Mouse (Mus musculus): ENCODE measurements at regions not wholly inside any gene's neighbourhood (a gene's known extent, or its start where the extent isn't known, plus 50 kb on each side); places are given as distances from the start of the nearest gene placed in this dataset.

DNA sequence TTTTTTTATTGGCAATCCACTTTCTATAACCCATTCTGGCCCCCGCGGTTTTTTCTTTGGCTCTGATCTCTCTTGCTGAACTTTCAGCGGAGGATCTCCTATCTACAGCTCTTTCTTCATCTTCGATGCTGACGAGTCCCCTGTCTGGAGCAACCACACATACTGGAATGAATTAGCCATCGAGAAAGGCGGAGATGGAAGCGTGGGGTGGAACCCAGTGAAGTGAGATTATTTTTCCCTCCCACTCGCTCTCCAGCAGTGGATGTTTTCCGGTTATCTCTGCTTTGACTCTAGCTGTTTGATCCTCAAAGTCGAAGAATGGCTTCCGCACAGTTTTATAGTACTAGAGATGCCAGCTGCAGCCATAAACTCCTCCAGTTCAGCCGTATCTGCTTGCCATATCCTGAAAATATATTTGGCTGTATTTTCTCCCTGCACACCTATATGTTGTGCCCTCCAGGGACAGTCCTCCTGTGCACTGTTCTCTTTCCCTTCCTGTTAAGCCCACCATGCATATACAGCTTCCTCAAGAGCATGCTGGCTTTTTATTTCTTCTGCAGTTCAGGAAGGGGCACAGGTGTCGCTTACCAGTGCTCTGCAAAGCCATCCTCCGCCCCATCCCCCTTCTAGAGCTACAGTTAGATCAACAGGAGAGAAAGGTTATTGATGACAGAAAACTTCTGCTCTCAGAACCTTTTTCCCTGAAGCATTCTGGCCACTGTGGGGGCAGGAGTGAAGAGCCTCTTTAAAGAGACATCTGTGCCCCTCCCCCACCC lies 284.3 kb upstream of the Gadl1 start:
- no peak for DNase-seq

DNA sequence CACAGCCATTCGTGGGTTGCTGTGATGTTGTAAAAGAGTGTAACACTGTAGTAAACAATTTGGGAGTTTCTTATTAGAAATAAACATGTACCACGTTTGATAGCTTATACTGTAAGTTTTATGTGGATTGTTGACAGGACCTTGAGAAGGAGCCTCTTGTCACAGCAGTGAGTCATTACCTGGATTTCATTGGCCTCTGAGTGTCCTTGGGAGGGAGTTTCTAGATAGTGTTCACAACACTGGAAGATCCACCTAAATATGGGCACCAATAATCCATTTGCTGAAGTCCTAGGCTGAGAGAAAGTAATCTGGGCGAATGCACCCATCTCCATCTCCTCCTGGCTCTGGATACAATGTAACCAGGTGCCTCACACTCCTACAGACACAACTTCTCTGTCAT lies 281.7 kb upstream of the Gadl1 start:
- no peak for DNase-seq

DNA sequence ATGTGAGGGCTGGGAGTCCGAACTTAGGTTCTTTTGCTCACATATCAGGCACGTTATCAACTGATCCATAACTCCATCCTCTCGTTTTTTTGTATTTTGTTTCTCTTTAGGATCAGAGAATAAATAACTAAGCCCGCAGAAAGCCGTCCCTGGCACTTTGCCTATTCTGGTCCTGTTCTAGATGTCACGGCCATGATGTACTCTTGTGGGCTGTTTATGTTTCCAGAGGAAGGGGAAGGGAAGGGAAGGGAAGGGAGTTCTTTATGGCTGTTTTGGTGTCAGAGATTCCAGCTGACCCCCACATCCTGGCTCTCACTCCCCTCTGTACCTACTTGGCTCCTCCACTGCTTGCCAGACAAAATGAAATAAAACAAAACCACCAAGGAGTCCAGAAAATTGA lies 272.1 kb upstream of the Gadl1 start:
- peak; percentile 62 for DNase-seq

DNA sequence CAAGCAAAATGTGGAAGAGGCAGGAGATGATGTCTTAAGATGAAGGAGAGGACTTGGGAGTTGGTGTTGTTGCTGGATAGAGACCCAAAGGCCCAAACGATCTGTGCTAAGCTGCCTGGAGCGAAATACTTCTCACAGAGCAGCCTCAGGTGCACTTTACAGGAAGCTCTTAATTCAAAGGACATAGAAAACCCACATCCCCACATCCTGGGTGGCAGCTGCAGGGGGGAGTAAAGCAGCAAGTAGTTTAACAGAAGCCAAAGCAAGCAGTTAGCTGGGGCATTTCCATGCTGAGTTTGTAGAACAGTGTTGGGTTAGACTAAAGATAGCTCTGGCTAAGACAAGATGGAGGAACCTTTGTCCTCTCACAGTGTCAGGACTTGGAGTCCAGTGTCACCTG lies 268.5 kb upstream of the Gadl1 start:
- DNase-seq, result no peak

DNA sequence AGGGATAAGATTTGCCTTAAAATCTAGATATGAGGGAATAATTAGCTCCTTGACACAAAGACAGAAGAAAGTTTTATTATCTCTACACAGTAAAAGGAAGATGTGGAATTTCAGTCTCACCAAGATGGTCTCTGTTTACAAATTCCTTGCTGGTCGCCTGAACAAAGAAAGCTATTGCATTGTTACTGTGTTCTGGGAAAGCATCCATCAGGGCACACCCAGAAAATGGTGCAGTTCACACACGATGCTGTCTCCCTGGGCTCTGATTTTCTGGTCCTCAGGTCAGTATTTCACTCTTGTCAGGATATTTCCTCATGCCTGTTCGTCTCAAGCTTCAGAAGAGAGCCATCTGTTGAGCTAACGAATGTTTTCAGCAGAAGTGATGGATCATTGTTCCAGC lies 267.2 kb upstream of the Gadl1 start:
- peak; percentile 23 for DNase-seq

DNA sequence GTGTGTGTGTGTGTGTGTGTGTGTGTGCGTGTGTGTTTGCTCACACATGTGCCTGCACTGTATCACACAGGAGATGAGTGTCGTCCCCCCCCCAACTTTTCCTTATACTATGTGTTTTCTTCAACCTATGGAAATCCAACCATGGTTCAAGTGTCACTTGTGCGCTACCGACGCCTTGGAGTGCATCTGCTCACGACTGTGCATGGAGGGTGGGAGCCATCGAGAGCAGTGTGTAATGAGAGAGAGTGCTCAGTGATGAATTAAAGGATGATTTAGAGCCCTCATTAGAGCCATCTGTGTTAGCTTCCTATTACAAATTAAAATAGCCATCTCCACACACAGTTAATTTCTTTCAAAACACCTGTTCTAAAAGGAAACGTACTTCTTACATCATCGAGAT lies 264.3 kb upstream of the Gadl1 start:
- DNase-seq, result no peak

DNA sequence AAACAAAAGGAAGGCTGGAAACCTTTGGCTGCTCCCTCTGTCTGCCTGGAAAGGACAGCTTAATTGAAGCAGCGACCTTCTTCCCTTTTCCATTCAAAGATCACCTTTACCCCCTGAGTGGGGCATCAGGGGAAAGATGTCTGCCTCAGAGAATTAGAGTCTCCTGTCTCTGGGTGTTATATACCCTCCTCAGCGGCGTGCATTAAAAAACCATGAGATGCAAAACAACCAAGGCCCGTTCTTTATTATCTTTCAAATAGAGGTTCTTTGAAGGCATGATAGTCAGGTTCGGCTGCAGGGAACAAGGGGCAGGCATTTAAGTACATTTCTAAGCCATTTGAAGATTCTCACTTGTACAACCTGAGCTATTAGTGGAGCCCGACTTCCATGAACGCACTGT lies 263.0 kb upstream of the Gadl1 start:
- no peak for DNase-seq

DNA sequence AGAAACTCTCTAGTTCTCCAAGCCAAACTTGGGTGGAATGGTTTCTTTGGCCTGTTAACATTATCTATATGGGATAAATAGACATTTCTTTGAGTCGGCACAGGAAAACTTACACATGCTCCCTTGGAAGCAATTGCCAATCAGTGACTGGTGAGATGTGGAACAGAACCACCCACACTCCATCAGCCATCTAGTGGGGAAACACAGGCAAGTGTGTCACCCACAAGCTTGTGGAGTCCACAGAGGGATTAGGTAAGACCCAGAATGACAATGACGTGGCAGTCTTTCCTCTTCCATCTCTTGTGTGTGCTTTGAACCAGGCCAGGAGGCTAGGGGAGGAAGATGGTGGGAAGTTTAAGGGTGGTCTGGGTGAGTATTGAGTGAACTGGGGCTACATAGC lies 257.5 kb upstream of the Gadl1 start:
- no peak for DNase-seq

DNA sequence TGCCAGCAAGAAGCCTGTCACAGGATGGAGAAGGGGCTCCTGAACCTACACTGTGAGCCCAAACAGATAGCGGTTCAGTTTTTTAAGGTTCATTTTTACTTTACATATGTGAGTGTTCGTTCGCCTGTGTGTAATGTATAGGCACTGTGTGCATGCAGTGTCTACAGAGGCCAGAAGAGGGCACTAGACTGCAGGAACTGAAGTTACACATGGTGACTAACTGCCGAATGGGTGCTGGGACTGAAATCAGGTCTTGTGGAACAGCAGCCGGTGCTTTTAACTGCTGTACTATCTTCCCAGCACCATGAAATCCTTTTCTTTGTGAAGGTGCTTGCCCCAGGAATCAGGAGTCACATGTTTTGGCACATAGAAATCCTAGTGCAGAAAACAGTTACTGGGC lies 256.1 kb upstream of the Gadl1 start:
- no peak for DNase-seq

DNA sequence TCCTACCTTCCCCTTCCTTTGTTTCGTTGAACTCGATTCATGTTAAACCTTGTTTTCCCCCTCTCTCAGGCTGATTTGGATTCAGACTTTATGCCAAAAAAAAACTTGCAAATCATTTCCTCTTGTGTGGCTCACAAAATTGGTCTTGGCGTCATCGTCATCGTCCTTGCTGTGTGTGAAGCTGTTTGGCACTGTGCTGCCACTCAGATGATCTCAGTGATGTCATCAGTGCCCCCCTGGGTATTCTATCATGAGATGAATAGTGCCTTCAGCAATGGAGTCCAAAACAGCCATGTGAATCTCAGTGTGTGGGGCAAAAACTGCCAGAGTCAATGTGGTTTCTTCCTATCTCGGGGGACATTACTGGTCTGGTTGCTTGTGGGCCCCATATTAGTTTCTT lies 254.3 kb upstream of the Gadl1 start:
- no peak for DNase-seq

DNA sequence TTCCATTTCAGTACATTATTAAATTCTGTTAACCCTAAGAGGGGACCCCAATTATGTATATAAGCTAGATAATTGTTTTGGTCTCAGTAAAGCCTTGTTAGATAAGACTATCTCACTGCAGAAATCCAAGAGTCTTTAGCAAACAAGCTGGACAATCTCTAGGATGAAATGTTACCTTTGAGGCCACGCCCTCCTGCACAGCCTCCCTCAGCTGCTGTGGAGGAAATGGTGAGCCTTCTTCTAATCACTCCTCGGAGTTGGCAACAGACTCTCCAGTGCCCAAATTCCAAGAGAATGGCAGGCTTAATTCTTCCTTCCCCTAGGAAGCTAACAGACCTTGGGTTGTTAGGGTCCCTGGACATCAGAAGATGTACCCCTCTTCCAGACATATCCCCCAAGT lies 252.7 kb upstream of the Gadl1 start:
- no peak for DNase-seq

DNA sequence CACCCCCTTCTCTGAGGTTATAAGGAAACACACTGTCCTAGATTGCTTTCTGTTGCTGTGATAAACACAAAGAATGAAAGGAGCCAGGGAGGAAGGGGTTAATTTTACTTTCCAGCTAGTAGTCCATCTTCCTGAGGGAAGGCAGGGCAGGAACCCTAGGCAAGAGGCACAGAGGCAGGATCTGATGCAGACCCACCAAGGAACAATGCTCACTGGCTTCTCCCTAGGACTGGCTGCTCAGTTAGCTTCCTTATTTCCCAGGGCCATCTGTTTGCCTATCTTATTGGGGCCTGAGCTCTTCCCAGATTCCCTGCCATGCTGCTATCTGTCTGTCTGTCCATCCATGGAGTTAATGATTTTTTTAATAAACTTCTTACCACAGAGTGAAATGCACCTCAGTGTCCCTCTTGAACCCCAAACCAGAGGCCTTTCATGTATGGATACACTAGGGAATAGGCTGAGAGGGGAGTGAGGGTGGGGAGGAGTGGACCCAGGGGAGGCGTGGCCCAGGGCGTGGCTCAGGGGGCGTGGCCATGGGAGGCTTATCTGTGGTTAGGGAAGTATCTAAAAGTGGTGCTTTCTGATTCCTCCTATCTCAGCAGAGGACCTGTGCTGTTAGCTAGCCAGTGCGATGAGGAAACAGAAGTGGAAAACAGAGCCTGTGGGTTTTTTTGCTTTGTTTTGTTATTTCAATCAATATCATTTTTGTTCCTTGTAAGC lies 252.1 kb upstream of the Gadl1 start:
- no peak for DNase-seq

DNA sequence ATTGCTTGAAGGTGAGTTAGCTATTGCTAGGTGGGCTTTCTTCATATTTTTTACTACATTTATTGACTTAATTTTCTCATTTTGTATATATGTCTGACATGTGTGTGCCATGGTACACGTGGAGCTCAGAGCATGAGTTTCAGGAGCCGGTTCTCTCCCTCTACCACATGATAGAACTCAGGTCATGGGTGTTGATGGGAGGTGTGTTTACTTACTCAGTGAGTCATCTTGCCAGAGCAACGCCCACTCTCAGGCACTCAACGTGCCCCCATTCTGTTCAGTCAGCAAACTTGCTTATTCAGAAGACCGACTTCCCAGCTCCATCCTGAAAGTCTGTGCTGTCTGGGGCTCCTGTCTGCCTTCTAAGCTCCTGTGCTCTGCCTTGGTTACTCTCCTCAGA lies 250.8 kb upstream of the Gadl1 start:
- no peak for DNase-seq

DNA sequence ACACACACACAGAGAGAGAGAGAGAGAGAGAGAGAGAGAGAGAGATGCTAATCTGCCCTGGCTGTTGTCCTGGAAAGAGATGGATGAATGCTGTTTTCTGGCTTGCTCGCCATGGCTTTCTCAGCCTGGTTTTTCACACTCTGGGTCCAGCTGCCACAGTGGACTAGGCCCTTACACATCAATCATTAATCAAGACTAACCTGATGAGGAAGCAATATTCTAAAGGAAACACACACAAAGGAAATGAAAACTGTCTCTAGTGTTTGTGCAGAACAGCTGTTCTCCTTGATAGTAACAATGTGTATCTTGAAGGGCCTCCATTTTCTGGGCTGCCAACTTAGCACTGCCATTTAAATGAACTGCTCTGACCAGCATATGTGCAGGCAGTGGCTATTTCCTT lies 248.9 kb upstream of the Gadl1 start:
- DNase-seq, result no peak

DNA sequence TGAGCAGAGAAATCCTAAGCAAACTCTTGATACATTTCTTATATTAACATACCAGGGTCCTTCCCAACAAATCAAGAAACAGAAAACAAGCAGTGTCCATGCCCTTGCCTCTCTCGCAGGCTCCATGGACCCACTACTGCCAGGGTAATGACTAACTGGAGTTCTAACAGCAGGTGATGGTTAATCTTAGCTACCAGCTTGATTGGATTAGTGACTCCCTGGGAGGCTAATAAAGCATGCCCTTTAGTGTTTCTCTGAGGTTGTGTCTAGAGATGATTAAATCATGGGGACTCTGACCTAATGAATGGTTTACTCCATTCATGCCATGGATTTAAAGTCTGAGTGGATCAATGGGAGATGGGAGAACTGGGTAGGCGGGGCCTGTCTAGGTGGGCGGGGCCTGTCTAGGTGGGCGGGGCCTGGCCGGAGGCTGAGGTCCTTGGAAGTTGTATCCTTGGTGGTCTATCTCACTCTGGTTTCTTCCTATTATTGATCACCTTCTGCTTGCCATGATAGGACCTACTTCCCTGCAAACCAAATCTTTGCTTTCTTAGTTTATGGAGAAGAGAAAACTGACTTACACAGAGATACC lies 247.3 kb upstream of the Gadl1 start:
- no peak for DNase-seq

DNA sequence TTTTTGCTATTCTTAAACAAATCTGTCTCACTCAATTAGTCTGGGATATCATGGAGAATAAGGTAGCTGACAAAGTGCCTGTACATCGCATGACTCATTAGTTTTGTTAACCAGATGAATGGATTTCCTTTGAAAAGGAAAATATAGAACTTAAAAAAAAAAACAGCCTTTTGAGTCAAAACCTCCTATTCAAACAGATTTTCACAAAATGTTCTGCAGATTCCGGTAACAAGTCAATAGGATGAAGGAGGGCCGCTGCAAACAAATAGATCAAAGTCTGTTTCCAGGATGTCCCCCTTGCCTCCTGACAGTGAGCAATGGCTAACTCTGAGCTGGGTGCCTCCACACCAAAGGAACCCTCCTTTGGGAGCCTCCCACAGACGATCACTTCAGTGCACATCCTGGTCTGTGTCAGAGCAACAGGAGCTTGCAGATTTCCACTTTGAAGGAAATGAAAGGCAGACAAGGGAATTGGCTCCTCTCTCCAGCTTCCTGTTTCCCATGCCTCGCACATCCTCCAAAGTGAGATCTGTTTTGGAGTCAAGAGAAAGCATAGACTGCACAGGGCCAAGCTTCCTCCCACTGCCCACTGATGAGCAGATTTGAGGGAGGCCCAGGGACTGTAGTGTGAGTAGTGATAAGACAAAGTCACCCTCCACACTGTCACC lies 243.8 kb upstream of the Gadl1 start:
- DNase-seq, result peak; percentile 42

DNA sequence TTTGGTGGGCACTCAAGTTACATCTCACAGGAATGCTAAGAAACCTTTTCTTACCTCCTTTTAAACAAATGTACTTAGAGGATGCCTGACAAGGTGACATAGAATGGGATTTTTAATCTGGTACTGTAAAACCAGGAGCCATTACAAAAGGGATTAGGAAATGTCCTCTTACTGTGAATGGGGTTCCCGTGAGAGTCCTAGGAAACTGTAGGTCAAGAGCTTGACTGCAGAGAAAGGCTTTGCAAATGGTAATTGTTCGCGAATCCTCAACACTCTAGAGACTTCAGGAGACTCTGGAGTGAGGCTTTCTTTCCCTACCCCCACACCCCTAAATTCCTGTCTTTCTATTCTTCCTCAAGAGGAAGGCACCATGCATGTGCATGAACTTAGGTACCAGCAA lies 242.7 kb upstream of the Gadl1 start:
- DNase-seq, result no peak

DNA sequence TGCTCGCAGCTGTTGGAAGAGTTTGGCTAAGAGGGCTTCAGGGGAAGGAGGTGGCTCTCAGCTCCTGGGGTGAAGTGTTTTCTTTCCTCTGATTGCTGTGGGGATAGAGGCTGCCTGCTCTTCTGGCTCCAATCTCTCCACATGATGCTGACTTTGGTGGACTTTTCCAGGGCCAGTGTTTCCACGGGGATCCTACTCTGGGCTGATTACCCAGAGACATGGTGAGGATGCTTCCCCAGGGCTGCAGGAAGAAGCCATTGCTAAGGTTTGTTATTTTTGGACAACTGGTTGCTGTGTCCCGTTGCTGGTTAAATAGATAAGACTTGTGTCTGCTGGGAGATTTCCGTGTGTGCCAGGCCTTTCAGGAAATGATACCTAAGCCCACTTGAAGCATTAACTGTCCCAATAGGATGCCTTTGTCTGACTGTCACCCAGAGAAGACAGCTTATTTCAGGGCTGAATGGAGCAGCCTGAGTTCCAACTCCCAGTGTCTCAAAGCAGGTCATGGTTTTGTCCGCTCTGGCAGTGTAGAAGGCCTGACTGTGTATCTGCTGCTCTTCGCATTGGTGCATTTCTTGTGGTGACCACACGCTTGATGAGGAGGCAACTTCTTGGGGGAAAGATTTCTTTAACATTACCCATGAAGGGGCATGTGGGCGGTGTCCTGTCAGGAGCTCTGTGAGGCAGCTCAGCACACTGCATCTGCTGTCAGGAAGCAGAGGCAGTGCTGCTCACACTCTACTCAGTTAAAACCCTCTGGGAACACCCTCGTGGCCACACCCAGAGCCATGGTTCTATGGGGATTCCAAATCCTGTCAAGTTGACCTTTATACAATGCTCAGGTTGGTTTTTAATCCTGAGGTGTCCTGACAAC lies 228.3 kb upstream of the Gadl1 start:
- DNase-seq, result no peak

DNA sequence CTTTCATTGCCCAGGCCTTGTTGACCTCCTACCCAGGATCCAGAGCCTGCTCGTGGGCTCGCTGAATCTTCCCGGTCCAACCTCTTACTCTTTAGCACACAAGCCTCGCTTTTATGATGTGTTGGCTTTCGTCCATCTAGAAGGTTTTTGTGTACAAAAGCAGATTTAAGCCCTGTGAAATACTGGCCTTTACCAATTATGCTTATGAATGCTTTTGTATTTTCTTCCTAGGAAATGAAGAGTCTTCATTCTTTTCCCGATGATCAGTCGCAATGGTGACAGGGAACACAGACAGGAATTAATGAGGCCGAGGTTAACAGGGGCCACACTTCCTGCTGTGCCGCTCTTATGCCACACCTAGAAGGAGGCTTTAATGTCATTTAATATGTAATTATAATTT lies 227.4 kb upstream of the Gadl1 start:
- no peak for DNase-seq

DNA sequence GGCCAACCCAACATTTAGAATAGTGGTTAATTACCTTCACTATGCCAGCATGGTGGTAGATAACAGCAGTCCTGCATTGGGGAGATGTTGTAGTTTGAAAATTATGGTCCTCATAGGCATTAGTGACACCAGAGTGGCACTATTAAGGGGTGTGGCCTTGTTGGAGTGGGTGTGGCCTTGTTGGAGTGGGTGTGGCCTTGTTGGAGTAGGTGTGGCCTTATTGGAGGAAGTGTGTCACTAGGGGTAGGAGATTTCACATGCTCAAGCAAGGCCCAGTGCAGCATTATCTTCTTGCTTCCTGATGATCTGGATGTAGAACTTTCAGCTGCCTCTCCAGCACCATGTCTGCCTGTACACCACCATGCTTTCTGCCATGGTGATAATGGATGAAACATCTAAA lies 225.3 kb upstream of the Gadl1 start:
- DNase-seq, result no peak

DNA sequence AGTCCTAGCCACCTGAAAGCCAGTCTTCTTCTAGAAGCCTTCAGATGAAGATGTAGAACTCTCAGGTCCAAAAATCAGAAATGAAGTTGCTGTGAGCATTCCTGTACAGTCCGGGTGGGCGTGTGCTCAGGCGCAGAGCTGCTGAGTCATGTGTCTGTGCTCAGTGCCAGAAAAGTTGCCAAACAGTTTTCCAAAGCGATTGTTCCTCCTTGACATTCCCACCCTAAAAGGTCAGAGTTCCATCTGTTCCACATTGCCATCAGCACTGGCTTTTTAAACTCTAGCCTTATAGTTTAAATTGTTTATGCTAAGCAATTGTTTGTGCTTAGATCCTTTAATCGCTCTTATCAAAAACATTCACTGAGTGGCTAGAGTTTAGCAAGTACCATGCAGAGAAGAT lies 222.7 kb upstream of the Gadl1 start:
- DNase-seq, result peak; percentile 42

DNA sequence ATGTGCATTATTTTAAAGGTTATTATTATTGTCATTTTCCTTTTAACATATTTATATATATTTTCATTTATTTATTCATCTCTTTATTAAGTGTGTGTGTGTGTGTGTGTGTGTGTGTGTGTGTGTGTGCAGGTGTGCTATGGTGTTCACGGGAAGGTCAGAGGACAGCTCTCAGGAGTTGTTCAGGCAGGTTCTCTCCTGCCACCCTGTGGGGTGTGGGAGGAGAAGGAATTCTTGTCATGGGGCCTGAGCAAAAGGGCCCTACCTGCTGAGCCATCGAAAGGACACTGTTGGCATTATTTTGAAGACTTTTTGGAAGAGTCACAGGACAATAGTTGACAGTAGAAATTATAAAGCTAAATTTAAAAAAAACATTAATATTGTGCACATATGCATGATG lies 216.4 kb upstream of the Gadl1 start:
- no peak for DNase-seq

DNA sequence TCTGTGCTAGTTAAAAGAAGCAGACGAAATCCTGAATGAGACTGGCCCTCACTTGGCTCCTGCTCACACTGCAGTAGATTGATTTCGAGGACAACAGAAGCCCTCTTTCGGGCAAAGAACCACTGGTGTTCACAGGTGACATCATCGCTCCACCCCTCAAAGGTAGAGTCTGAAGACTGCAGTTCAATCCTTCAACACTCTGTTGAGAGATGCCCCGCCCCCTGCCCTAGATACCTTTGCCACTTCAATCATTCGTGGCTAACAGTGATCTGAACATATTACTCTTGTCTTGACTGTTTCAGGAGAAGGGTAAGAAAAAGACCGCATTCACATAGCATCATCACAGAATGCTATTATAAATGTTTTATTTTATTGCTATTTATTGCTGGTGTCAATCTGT lies 205.5 kb upstream of the Gadl1 start:
- DNase-seq, result peak; percentile 15
